Mouse (Mus musculus) cortical plate, adult 2 months (tissue): ENCODE measurements around the gene Gpr37l1.

Experiments
- CTCF ChIP-seq: fragments of 200-500 bp; IDR thresholded peaks from 2 replicates; pipeline ENCODE4 v1.5.1; 2011; ENCODE audit warnings: mild to moderate bottlenecking, control low read depth, low read length; ENCODE audit not compliant: insufficient read depth; ENCODE audit errors: extremely low read depth
- POLR2A ChIP-seq: fragments of 200-500 bp; IDR thresholded peaks from 2 replicates; pipeline ENCODE4 v1.6.1; 2011; ENCODE audit warnings: mild to moderate bottlenecking, low read length, control low read depth; ENCODE audit not compliant: insufficient read depth; ENCODE audit errors: extremely low read depth

- no peak for TF ChIP-seq CTCF
- no peak for TF ChIP-seq POLR2A
Observed at GRCm38 (mm10) chr1:135170299-135170698, 2.8 kb upstream of the Gpr37l1 start.
